Mouse (Mus musculus): Measurements from ENCODE around the gene Dnaja3. TPM values are rescaled to one million over a fixed set of nuclear protein-coding genes. Genes with fewer than 3 reads are reported as not detected.

Dnaja3 gene
- total RNA-seq, 2 experiments from 2014 or later: 11.9 to 26.1 TPM

- 0 out of 2 replicates have a peak, but pooled peaks have one; percentile 39 for ATAC-seq (ENCODE audit: poor library complexity, severe bottlenecking)
Measured at GRCm38 (mm10) chr16:4606431-4607084, 33.2 kb upstream of the Dnaja3 start.

GRCm38 (mm10) chr16:4607818-4608531, 31.8 kb upstream of the Dnaja3 start:
- peak; percentile 91 for ATAC-seq (ENCODE audit: poor library complexity, severe bottlenecking)

DNA sequence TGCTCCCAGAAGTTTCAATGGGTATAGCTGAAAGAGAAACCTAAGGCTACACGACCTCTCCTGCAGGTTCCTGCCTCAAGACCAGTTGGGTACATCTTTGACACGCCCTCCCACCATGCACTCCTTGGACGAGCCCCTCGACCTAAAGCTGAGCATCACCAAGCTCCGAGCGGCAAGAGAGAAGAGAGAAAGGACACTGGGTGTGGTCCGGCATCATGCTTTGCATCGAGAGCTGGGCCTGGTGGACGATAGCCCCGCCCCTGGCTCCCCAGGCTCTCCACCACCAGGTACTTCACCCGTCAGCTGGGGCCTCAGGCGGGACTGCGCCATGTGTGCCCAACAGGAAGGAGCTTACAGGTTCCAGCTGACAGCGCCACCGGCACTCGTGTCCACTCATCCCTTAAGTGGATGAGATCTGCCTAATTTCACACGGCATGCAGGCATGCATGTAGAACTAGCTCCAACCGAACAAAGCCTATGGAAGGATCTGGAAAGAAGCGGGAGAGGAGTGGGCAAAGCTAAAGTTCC, 31.2 kb upstream of the Dnaja3 start:
- ATAC-seq (ENCODE audit: poor library complexity, severe bottlenecking): no peak

DNA sequence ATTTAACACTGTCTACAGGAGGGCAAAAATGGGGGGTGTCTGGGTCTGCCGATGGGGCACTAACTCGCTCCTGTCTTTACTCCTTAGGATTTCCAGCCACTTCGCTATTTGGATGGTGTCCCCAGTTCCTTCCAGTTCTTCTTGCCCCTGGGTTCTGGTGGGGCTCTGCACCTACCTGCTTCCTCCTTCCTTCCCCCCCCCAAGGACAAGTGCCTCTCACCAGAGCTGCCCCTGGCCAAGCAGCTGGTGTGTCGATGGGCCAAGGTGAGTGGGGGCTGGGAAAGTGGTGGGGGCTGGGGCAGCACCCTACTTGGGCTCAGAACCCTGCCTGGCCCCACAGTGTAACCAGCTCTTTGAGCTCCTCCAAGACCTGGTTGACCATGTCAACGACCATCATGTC, 28.6 kb upstream of the Dnaja3 start:
- ATAC-seq (ENCODE audit: poor library complexity, severe bottlenecking): no peak

DNA sequence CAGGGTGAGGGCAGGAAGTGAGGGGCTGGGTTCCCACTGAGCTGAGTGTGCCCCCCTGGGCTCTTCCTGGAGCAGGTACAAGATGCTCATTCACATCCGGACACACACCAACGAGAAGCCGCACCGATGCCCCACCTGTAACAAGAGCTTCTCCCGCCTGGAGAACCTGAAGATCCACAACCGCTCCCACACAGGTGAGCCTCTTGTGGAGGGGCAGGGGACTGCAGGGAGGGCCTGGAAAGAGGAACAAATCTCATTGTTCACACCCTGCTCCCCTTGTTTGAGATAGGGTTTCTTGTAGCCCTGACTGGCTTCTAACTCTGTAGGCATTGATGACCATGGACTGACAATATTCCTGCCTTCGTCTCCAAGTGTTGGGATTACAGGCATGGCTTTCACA, 28.1 kb upstream of the Dnaja3 start:
- no peak for ATAC-seq (ENCODE audit: poor library complexity, severe bottlenecking)

DNA sequence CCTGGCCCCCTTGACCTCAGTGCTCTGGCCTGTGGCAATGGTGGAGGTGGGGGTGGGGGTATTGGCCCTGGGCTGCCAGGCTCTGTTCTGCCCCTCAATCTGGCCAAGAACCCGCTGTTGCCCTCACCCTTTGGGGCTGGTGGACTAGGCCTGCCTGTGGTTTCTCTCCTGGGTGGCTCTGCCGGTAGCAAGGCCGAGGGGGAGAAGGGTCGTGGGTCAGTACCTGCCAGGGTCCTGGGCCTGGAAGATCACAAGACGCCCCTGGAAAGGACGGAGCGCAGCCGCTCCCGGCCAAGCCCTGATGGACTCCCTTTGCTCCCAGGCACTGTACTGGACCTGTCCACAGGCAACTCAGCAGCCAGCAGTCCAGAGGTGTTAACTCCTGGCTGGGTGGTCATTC, 26.1 kb upstream of the Dnaja3 start:
- ATAC-seq (ENCODE audit: poor library complexity, severe bottlenecking): no peak

GRCm38 (mm10) chr16:4614639-4615038, 25.1 kb upstream of the Dnaja3 start:
- no peak for ATAC-seq (ENCODE audit: poor library complexity, severe bottlenecking)

DNA sequence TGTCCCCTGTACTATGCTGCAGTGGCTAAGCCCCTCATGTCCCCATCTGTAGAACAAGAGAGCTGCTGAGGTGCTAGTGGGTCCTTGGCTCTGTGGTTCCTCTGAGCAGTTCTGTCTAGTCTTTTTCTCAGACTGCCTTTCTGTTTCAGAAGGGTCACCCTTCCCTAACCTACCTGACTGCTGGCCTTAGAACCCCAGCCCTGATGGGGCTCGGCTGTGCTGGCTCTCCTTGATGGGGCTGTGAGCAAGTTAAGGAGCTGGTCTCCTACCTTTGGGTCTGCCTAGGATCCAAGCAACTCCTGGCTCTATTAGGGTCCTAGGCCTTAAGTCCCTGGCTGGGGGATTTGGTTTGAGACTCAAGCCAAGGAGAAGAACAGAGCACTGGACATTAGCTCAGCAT, 24.5 kb upstream of the Dnaja3 start:
- no peak for ATAC-seq (ENCODE audit: poor library complexity, severe bottlenecking)

DNA sequence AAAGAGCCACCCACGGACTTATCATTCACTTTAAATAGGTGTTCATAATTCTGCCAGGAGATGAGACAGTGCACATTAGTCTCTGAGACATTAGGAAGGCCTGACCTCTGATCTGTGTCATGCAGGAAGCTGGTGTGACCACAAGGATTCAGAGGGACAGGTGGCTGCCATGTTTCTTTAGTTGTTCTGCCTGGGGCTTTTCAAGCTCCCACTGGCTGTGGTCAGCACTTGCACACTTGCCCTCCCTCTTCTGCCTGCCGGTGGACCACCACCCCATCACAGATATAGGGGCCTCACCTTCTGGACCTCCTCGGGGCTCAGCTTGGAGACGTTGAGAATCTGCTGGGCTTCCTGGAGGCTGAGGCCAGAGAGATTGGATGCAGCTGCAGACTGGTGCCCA, 23.0 kb upstream of the Dnaja3 start:
- no peak for ATAC-seq (ENCODE audit: poor library complexity, severe bottlenecking)

DNA sequence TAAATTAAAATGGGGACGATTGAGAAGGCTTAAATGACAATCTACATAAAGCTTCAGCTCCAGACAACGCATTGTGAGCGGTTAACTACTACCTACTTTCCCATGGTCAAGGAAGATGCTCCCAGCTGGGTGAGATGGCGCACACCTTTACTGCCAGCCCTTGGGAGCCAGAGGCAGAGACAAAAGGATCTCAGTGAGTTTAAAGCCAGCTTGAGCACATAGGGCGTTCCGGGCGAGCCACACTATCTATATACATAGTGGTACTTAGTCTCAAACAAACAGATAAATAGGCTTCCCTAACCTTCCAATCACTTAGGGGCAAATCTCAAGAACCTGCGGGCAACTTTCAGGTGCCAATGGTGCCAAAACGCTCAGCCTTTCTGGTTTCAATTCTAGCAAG, 15.7 kb upstream of the Dnaja3 start:
- no peak for ATAC-seq (ENCODE audit: poor library complexity, severe bottlenecking)

- ATAC-seq (ENCODE audit: poor library complexity, severe bottlenecking): peak; percentile 96
Measured at GRCm38 (mm10) chr16:4624481-4625110, 15.2 kb upstream of the Dnaja3 start, which contains the start of gene Pam16. Pam16 (minus strand) TSS chr16:4624988.

DNA sequence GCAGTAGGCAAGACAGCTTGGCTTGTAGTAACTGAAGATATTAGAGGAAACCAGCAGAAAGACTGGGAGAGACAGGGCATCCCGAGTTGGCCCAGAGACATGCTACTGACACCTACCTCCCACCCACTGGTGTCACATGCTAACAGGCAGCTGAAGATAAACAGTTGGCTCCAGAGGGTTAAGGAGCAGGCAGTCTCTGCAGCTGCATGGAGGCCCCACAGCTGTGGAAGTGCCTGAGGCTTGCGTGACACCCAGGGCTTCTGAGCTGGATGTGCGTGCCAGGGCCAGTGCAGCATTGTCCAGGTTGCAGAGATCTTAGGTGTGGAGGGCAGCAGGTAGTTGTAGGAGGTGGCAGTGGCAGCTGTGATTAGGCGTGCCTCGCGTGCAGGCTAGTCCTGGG, 12.7 kb upstream of the Dnaja3 start:
- ATAC-seq (ENCODE audit: poor library complexity, severe bottlenecking): no peak

- no peak for ATAC-seq (ENCODE audit: poor library complexity, severe bottlenecking)
Measured at GRCm38 (mm10) chr16:4628898-4629419, 10.8 kb upstream of the Dnaja3 start.

DNA sequence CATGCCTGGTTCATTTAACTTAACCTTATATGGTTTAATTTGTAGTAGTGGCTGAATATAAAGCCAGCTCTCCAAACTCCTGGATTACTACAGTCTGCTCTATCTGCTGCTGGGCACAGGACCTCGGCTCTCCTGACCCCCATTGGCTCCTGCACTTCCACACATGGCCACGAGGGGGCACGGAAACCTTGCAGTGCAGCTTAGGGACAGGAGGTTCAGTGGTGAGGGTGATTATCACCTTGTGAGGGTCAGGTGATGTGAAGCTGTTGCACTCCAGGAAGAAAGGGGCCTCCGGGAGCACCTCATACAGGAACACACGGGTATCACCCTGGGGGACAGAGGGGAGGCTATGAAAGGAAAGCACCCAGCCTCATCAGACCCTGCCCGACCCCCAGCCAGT, 9.8 kb upstream of the Dnaja3 start:
- ATAC-seq (ENCODE audit: poor library complexity, severe bottlenecking): peak; percentile 87

GRCm38 (mm10) chr16:4632050-4632449, 7.7 kb upstream of the Dnaja3 start:
- no peak for ATAC-seq (ENCODE audit: poor library complexity, severe bottlenecking)

- no peak for ATAC-seq (ENCODE audit: poor library complexity, severe bottlenecking)
Measured at GRCm38 (mm10) chr16:4633661-4634060, 6.1 kb upstream of the Dnaja3 start.

DNA sequence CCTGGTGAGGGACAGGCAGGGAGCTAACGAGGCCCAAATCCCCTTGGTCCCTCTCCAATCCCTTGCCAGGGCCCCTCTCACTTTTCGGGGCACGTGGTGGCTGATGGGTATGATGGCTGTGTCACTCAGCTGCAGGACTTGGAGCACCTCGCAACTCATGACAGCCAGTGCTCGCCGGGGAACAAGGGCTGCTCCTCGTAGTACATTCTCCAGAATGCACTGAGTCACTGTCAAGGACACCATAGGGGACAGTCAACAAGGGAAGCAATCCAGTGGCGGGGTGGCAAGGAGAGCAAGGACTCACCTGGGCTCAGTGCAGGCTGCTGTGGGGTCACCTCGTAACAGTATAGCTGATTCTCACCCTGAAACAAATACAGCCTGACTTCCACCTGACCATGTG, 5.1 kb upstream of the Dnaja3 start:
- ATAC-seq (ENCODE audit: poor library complexity, severe bottlenecking): no peak

DNA sequence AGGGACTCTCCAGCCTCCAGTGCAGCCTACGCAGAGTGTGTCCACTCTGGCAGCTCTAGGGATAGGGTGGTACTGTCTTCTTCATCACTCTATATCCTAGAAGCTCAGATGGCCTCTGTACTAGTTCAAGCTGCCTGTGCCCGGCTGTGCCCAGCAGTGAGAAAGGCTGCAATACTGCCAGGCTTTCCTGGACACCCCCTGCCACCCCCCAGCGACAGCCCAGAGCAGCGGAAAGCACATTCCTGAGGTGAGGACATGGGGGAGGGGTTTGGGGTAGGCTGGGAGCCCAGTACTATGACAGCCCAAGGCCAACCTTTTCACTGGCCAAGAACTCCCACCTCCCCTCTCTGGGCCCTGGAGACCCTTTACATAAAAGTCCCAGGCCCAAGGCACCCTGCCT, 4.0 kb upstream of the Dnaja3 start:
- ATAC-seq (ENCODE audit: poor library complexity, severe bottlenecking): no peak

GRCm38 (mm10) chr16:4638891-4639390, 848 bp upstream of the Dnaja3 start:
- no peak for ATAC-seq (ENCODE audit: poor library complexity, severe bottlenecking)

GRCm38 (mm10) chr16:4640267-4641005, 647 bp downstream of the Dnaja3 start:
- peak; percentile 36; the same call in 1 of the 2 replicates for ATAC-seq (ENCODE audit: poor library complexity, severe bottlenecking)
